Mouse (Mus musculus) brain, embryonic 14.5 days (tissue): ENCODE measurements at regions not wholly inside any gene's neighbourhood (a gene's known extent, or its start where the extent isn't known, plus 50 kb on each side); places are given as distances from the start of the nearest gene placed in this dataset.

Experiments used
- CTCF ChIP-seq: fragments of 200-500 bp; IDR thresholded peaks from 2 replicates; pipeline ENCODE4 v1.5.1; 2012; ENCODE audit warnings: inconsistent platforms, mild to moderate bottlenecking, moderate library complexity, borderline replicate concordance; ENCODE audit not compliant: insufficient read depth, insufficient read length; ENCODE audit errors: extremely low read depth
- POLR2A ChIP-seq: fragments of 200-500 bp; IDR thresholded peaks from 2 replicates; pipeline ENCODE4 v1.6.1; 2012; ENCODE audit warnings: mild to moderate bottlenecking, inconsistent platforms, borderline replicate concordance; ENCODE audit not compliant: poor library complexity, insufficient read depth, insufficient read length, severe bottlenecking; ENCODE audit errors: extremely low read depth

DNA sequence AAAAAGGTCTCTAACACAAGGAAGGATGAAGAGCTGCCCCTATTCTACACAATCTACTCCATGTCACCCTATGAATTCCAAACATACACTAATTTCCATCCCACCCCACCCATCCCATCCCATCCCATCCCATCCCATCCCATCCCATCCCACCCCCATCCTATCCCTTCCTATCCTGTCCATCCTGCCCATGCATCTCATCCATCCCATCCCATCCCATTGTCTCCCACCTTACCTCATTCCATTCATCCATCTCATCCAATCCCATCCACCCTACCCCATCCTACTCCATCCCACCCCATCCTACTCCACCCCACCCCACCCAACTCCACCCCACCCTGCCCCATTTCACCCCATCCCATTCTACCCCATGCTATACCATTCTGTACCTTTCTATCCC is 91.9 kb upstream of the Fam92a start:
- TF ChIP-seq POLR2A (no peak), CTCF (no peak)
